Mouse (Mus musculus) intestine, embryonic 16.5 days (tissue): ENCODE measurements around the gene Ctc1. TPM values are rescaled to one million over a fixed set of nuclear protein-coding genes. Genes with fewer than 3 reads are reported as not detected.

Experiments
- ATAC-seq: fragments of 200-750 bp; cut with Nextera tagmentation; 2 replicates; pipeline ENCODE4 v1.8.0; 2017; ENCODE audit warnings: moderate TSS enrichment, moderate library complexity
- H3K27ac ChIP-seq: fragments of 300-500 bp; sonication (generic); 2 replicates; pipeline ENCODE4 v1.5.1; 2014; ENCODE audit warnings: mild to moderate bottlenecking, low read length
- H3K27me3 ChIP-seq: fragments of 300-500 bp; sonication (generic); replicated peaks from 2 replicates; pipeline ENCODE4 v1.6.1; 2014; ENCODE audit warnings: low read length, control low read depth, mixed read lengths; ENCODE audit not compliant: control insufficient read depth, insufficient read depth
- H3K36me3 ChIP-seq: fragments of 300-500 bp; sonication (generic); 2 replicates; pipeline ENCODE4 v1.6.1; 2014; ENCODE audit warnings: low read length, control low read depth; ENCODE audit not compliant: control insufficient read depth, insufficient read depth
- H3K4me1 ChIP-seq: fragments of 300-500 bp; sonication (generic); 2 replicates; pipeline ENCODE4 v1.6.1; 2014; ENCODE audit warnings: low read length, control low read depth, mixed read lengths; ENCODE audit not compliant: control insufficient read depth, insufficient read depth
- H3K4me2 ChIP-seq: fragments of 300-500 bp; sonication (generic); 2 replicates; pipeline ENCODE4 v1.6.1; 2014; ENCODE audit warnings: low read depth, low read length, control low read depth
- H3K4me3 ChIP-seq: fragments of 300-500 bp; sonication (generic); 2 replicates; pipeline ENCODE4 v1.5.1; 2014; ENCODE audit warnings: mild to moderate bottlenecking, low read length
- H3K9ac ChIP-seq: fragments of 300-500 bp; sonication (generic); 2 replicates; pipeline ENCODE4 v1.6.1; 2014; ENCODE audit warnings: low read depth, low read length
- H3K9me3 ChIP-seq: fragments of 300-500 bp; sonication (generic); 2 replicates; pipeline ENCODE4 v1.6.1; 2016; ENCODE audit warnings: low read length, control low read depth; ENCODE audit not compliant: control insufficient read depth
- WGBS: fragments of 180-500 bp; shearing (Covaris S2); extraction: QIAGEN DNeasy Blood & Tissue Kit; methylation state at CpG from one replicate; pipeline ENCODE4 v1.1.7; 2014; 5-methylcytosine and 5-hydroxymethylcytosine counted together
- polyA plus RNA-seq: library from polyadenylated mRNA; unstranded; fragments of >200 nt; fragmentation: Nextera tagmentation; extraction: Ambion mirVana; gene quantifications from 2 replicates; pipeline ENCODE4 v1.2.1, GENCODE M21; 2015

Ctc1 gene
- polyA plus RNA-seq, 1 experiment from 2014 or later: 38.5 TPM

DNA sequence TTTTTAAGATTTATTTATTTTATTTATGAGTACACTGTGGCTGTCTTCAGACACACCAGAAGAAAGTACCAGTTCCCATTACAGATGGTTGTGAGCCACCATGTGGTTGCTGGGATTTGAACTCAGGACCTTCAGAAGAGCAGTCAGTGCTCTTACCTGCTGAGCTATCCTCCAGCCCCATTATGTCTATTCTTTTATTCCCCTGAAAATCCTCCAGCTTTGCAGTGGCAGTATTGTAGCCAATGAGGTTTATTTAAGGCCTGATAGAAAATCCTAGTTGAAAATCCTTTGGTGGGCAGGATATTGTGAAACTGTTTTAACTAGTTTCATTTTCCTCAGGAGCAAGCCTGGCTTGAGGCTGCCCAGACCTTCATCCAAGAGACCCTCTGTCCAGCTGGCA is 5.0 kb downstream of the Ctc1 start:
- H3K9me3 ChIP-seq: no peaks in the 10 kb centered on the region
- no peak overlapping the region for H3K4me3 ChIP-seq
- H3K9ac ChIP-seq: no peak overlapping the region
- no peak for ATAC-seq
- no peak overlapping the region for H3K27ac ChIP-seq
- H3K36me3 ChIP-seq: peaks cover 11% of the 10 kb centered on the region
- H3K4me1 ChIP-seq: peaks cover 7% of the 10 kb centered on the region
- H3K27me3 ChIP-seq: no peaks in the 10 kb centered on the region
- no peak overlapping the region for H3K4me2 ChIP-seq

GRCm38 (mm10) chr11:69026562-69026961 is 10.9 kb downstream of the Ctc1 start:
- peaks cover 26% of the 10 kb centered on the region for H3K36me3 ChIP-seq
- 95% methylated on average over 3 of the region's 3 CpGs for WGBS
- ATAC-seq: no peak

DNA sequence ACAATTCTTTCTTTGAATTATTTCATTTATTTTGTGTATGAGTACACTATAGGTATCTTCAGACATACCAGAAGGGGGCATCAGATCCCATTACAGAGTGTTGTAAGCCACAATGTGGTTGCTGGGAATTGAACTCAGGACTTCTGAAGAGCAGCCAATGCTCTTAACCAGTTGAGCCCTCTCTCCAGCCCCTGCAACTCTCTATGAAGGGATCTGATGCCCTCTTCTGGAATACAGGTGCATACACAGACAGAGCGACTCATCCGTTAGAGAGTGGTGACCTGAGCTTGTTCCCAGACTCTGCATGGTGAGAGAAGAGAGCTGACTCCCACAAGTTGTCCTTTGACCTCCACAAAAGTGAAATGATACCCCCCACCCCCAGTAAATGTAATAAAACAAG is 13.1 kb downstream of the Ctc1 start:
- Histone ChIP-seq H3K9ac (no peak overlapping the region), H3K36me3 (peaks cover 15% of the 10 kb centered on the region), H3K4me3 (no peak overlapping the region), H3K27ac (no peak overlapping the region), H3K9me3 (no peaks in the 10 kb centered on the region), H3K4me1 (no peaks in the 10 kb centered on the region), H3K4me2 (no peak overlapping the region), H3K27me3 (no peaks in the 10 kb centered on the region)
- WGBS: 73% methylated on average over 2 of the region's 2 CpGs
- no peak for ATAC-seq

More at GRCm38 (mm10) chr11:69026562-69026961, 10.9 kb downstream of the Ctc1 start:
- H3K9ac ChIP-seq: no peak overlapping the region
- no peaks in the 10 kb centered on the region for H3K9me3 ChIP-seq
- H3K27me3 ChIP-seq: no peaks in the 10 kb centered on the region
- H3K27ac ChIP-seq: no peak overlapping the region
- no peaks in the 10 kb centered on the region for H3K4me1 ChIP-seq
- H3K4me3 ChIP-seq: no peak overlapping the region
- H3K4me2 ChIP-seq: no peak overlapping the region

GRCm38 (mm10) chr11:69033552-69033951 is 17.8 kb downstream of the Ctc1 start:
- 75% methylated on average over 9 of the region's 9 CpGs for WGBS
- H3K36me3 ChIP-seq: peaks cover 13% of the 10 kb centered on the region

GRCm38 (mm10) chr11:69034585-69034984 is 18.9 kb downstream of the Ctc1 start:
- WGBS: 92% methylated on average over 3 of the region's 3 CpGs
- H3K36me3 ChIP-seq: peaks cover 13% of the 10 kb centered on the region
- no peak for ATAC-seq

More at GRCm38 (mm10) chr11:69033552-69033951, 17.8 kb downstream of the Ctc1 start:
- Histone ChIP-seq H3K4me2 (no peak overlapping the region), H3K4me3 (no peak overlapping the region), H3K9me3 (no peaks in the 10 kb centered on the region), H3K9ac (no peak overlapping the region), H3K27ac (0 out of 2 replicates have a peak overlapping the region, but pooled peaks have one; percentile 45), H3K4me1 (peaks cover 15% of the 10 kb centered on the region), H3K27me3 (no peaks in the 10 kb centered on the region)
- ATAC-seq: no peak

GRCm38 (mm10) chr11:69035411-69035810 is 19.7 kb downstream of the Ctc1 start:
- no peaks in the 10 kb centered on the region for H3K27me3 ChIP-seq
- no peak overlapping the region; the same call in 1 of the 2 replicates for H3K4me3 ChIP-seq
- peaks cover 13% of the 10 kb centered on the region for H3K36me3 ChIP-seq
- 81% methylated on average over 9 of the region's 9 CpGs for WGBS
- peak overlapping the region; percentile 71; the same call in 1 of the 2 replicates for H3K4me2 ChIP-seq
- H3K9ac ChIP-seq: peak overlapping the region; percentile 36; the same call in 1 of the 2 replicates
- peak overlapping the region; percentile 62 for H3K27ac ChIP-seq
- H3K9me3 ChIP-seq: no peaks in the 10 kb centered on the region
- peaks cover 25% of the 10 kb centered on the region for H3K4me1 ChIP-seq
- no peak for ATAC-seq

More at GRCm38 (mm10) chr11:69034585-69034984, 18.9 kb downstream of the Ctc1 start:
- H3K4me1 ChIP-seq: peaks cover 25% of the 10 kb centered on the region
- no peak overlapping the region for H3K4me3 ChIP-seq
- H3K4me2 ChIP-seq: no peak overlapping the region
- no peaks in the 10 kb centered on the region for H3K27me3 ChIP-seq
- no peak overlapping the region for H3K9ac ChIP-seq
- no peaks in the 10 kb centered on the region for H3K9me3 ChIP-seq
- H3K27ac ChIP-seq: no peak overlapping the region

DNA sequence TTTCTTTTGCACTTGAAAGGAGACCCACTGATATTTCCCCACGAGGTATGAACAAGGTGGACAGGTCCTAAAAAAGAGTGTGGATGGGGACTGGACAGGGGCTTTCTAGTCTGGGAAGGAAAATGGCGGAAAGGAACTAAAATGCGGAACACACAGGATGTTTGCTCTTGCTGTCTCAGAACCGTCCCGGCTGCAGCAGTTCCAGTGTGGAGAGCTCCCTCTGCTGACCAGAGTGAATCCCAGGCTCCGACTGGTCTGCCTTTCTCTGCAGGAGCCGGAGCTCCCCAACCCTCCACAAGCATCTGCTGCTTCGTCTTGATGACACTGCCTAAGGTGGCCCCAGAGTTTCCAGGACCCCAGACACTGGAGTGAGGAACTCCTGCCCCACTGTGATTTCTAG is 20.1 kb downstream of the Ctc1 start:
- peak overlapping the region; percentile 62 for H3K27ac ChIP-seq
- H3K36me3 ChIP-seq: peaks cover 13% of the 10 kb centered on the region
- peak overlapping the region; percentile 79 for H3K4me3 ChIP-seq
- H3K9me3 ChIP-seq: no peaks in the 10 kb centered on the region
- peak overlapping the region; percentile 71 for H3K4me2 ChIP-seq
- H3K4me1 ChIP-seq: peaks cover 25% of the 10 kb centered on the region
- H3K9ac ChIP-seq: peak overlapping the region; percentile 36; the same call in 1 of the 2 replicates
- H3K27me3 ChIP-seq: no peaks in the 10 kb centered on the region
- peak; percentile 33 for ATAC-seq
- 5% methylated on average over 8 of the region's 8 CpGs for WGBS

- WGBS: 8% methylated on average over 20 of the region's 20 CpGs
- peak overlapping the region; percentile 71 for H3K4me2 ChIP-seq
- H3K4me1 ChIP-seq: peaks cover 25% of the 10 kb centered on the region
- peak overlapping the region; percentile 74 for H3K9ac ChIP-seq
- H3K27me3 ChIP-seq: no peaks in the 10 kb centered on the region
- no peaks in the 10 kb centered on the region for H3K9me3 ChIP-seq
- ATAC-seq: peak; percentile 27; the same call in 1 of the 2 replicates
- H3K4me3 ChIP-seq: peak overlapping the region; percentile 79
- H3K36me3 ChIP-seq: peaks cover 9% of the 10 kb centered on the region
- H3K27ac ChIP-seq: peak overlapping the region; percentile 81
Observed at GRCm38 (mm10) chr11:69036486-69037230, 20.9 kb downstream of the Ctc1 start.

GRCm38 (mm10) chr11:69037231-69038061 is 21.7 kb downstream of the Ctc1 start:
- peak; percentile 52 for ATAC-seq
- under 1% methylated on average over 34 of the region's 34 CpGs for WGBS
- Histone ChIP-seq H3K9me3 (no peaks in the 10 kb centered on the region), H3K9ac (peak overlapping the region; percentile 74), H3K4me3 (peak overlapping the region; percentile 79), H3K4me2 (peak overlapping the region; percentile 71), H3K4me1 (peaks cover 25% of the 10 kb centered on the region), H3K36me3 (peaks cover 9% of the 10 kb centered on the region), H3K27me3 (no peaks in the 10 kb centered on the region), H3K27ac (peak overlapping the region; percentile 81)
